Comparison of ENCODE assay signal across 35 mouse cellular contexts in the genomic region with DNA sequence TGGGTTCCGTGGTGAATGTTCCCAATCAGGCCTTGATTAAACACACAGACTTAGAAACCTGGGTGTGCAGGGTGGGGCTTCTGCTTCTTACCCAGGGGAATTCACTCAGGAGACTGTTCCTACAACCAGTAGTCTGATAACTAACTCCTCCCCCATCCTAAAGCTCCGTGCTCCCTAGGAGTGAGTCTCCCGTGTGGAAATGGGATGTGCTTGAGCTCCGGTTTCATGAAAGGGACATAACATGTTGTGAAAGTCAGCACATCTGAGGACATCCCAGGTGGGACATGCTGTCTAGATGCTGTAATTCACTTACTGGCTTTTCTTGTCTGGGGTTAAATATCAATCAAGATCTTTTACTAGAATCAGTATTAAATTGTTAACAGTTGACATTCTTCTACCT.
"Had no signal": no experiment of that assay in that cellular context is flagged by ENCODE, and none has a peak within 500 bp of the region (broad histone marks: within the 10 kb centered on the region; RNA-seq: fewer than 3 reads in every experiment).

No protein-coding gene starts in this region.

- H3K27ac ChIP-seq: heart, embryonic 10.5 days; heart, embryonic 13.5 days; heart, embryonic 15.5 days; hindbrain, embryonic 10.5 days; hindbrain, embryonic 12.5 days; hindbrain, embryonic 13.5 days; hindbrain, embryonic 14.5 days; hindbrain, embryonic 15.5 days; hindbrain, postnatal 0 days; intestine, embryonic 15.5 days; kidney, embryonic 15.5 days; kidney, postnatal 0 days; layer of hippocampus, adult 2 months; left cerebral cortex, adult 2 months had no signal

- H3K4me3 ChIP-seq: heart, embryonic 10.5 days; heart, embryonic 12.5 days; heart, embryonic 13.5 days; heart, embryonic 15.5 days; hindbrain, embryonic 10.5 days; hindbrain, embryonic 12.5 days; hindbrain, embryonic 13.5 days; hindbrain, embryonic 15.5 days; intestine, embryonic 15.5 days; kidney, embryonic 15.5 days; layer of hippocampus, adult 2 months; left cerebral cortex, adult 2 months had no signal

- H3K4me2 ChIP-seq: heart, embryonic 12.5 days; heart, embryonic 13.5 days; heart, embryonic 15.5 days; hindbrain, embryonic 12.5 days; hindbrain, embryonic 13.5 days; hindbrain, embryonic 14.5 days; hindbrain, embryonic 15.5 days; intestine, embryonic 15.5 days; kidney, embryonic 15.5 days had no signal

- DNase-seq: heart, postnatal 10 days; heart, postnatal 14 days; heart, postnatal 36 days; heart, postnatal 4 days; kidney, adult 11 months; kidney, adult 18-20 months; kidney, adult 2 months; kidney, adult 8-10 months; kidney, adult 9 months; kidney, postnatal 10 days; kidney, postnatal 14 days; kidney, postnatal 25 days; kidney, postnatal 36 days; kidney, postnatal 4 days; layer of hippocampus, adult 9-11 months; layer of hippocampus, postnatal 36 days had no signal

- H3K9ac ChIP-seq: heart, embryonic 12.5 days; heart, embryonic 13.5 days; heart, embryonic 15.5 days; hindbrain, embryonic 12.5 days; hindbrain, embryonic 13.5 days; hindbrain, embryonic 14.5 days; hindbrain, embryonic 15.5 days; intestine, embryonic 15.5 days; kidney, embryonic 15.5 days had no signal

- H3K4me1 ChIP-seq: heart, embryonic 10.5 days; heart, embryonic 12.5 days; hindbrain, embryonic 10.5 days; hindbrain, embryonic 12.5 days; hindbrain, embryonic 13.5 days; hindbrain, embryonic 15.5 days; kidney, embryonic 15.5 days had no signal

- ATAC-seq: hindbrain, embryonic 16.5 days; hindbrain, postnatal 0 days; inflammation-experienced regulatory T-cells, adult 6 months; intestine, embryonic 15.5 days; intestine, embryonic 16.5 days; intestine, postnatal 0 days had no signal

- H3K27me3 ChIP-seq: heart, embryonic 12.5 days; heart, embryonic 13.5 days; heart, embryonic 15.5 days; hindbrain, embryonic 12.5 days; hindbrain, embryonic 13.5 days; hindbrain, embryonic 15.5 days; intestine, embryonic 15.5 days; kidney, embryonic 15.5 days had no signal

- H3K9me3 ChIP-seq: heart, embryonic 10.5 days; heart, embryonic 13.5 days; heart, embryonic 15.5 days; hindbrain, embryonic 12.5 days; hindbrain, embryonic 13.5 days; hindbrain, embryonic 15.5 days; intestine, embryonic 15.5 days; kidney, embryonic 15.5 days had no signal

- H3K36me3 ChIP-seq: heart, embryonic 10.5 days; heart, embryonic 12.5 days; heart, embryonic 13.5 days; heart, embryonic 15.5 days; hindbrain, embryonic 10.5 days; hindbrain, embryonic 12.5 days; hindbrain, embryonic 13.5 days; hindbrain, embryonic 15.5 days; intestine, embryonic 15.5 days; kidney, embryonic 15.5 days had no signal
